Mouse (Mus musculus): ENCODE data around the gene Cacng7.

Cacng7 gene

GRCm38 (mm10) chr7:3345301-3345700 lies 12.5 kb downstream of the Cacng7 start:
- no peak for ATAC-seq (ENCODE audit: low TSS enrichment)

DNA sequence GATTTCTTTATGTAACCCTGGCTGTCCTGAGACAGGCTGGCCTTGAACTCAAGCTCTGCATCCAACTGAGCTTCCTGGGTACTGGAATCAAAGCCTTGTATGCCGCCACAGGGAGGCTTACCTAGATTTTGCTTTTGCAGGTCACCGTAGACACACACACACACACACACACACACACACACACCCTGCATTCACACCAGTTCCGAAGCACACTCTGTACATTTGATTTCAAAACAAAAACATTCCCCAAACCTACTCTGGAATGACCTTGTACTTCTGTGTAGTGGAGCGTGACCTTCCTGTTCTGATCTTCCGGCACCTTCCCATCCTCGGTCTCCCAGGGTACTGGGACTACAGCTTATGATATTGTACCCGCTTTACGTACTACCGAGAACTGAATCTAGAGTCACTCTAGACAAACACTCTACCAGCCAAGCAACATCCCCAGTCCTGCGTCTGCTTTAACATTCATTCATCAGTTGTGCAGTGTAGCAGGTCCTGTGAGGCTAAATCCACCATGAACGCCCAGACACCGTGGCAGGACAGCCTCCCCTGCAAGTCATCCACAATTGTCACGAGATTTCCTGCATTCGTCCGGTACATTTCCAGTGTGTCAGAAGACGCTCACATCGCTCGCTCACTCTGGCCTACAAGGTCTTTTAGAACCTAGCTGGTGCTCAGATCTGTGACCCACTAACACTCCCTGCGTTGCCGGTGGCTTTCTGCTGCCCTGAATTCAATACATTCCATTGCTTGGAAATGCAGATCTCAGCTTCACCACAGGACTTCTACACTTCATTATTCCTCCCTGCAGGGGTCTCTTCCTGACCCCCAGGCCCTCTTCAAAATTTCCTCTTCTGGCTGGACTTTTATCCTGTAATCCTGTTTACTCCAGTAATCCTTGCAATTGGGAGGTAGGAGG lies 14.9 kb downstream of the Cacng7 start:
- ATAC-seq (ENCODE audit: low TSS enrichment) = no peak

- ATAC-seq (ENCODE audit: low TSS enrichment) = no peak
Observed at GRCm38 (mm10) chr7:3348326-3348725, 15.6 kb downstream of the Cacng7 start.

- no peak for ATAC-seq (ENCODE audit: low TSS enrichment)
Observed at GRCm38 (mm10) chr7:3349775-3350174, 17.0 kb downstream of the Cacng7 start.

- no peak for ATAC-seq (ENCODE audit: low TSS enrichment)
Observed at GRCm38 (mm10) chr7:3351536-3351935, 18.8 kb downstream of the Cacng7 start.

DNA sequence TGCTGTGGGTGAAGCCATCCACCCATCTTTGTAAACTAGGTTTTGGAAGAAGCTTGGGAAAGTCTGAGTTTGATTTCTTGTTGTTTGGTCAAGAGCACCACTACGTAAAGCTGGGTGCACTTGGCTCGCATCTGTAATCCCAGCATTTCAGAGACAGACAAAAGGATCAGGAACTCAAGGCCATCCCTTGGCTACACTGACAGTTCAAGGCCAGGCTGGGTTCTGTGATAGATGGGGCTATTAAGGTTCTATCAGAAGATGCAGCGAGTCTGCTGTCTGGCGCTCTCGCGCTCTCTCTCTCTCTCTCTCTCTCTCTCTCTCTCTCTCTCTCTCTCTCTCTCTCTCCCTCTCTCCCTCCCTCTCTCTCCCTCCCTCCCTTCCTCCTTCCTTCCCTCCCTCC lies 22.1 kb downstream of the Cacng7 start:
- ATAC-seq (ENCODE audit: low TSS enrichment) = no peak

GRCm38 (mm10) chr7:3360678-3361077 lies 27.9 kb downstream of the Cacng7 start:
- ATAC-seq (ENCODE audit: low TSS enrichment) = no peak

DNA sequence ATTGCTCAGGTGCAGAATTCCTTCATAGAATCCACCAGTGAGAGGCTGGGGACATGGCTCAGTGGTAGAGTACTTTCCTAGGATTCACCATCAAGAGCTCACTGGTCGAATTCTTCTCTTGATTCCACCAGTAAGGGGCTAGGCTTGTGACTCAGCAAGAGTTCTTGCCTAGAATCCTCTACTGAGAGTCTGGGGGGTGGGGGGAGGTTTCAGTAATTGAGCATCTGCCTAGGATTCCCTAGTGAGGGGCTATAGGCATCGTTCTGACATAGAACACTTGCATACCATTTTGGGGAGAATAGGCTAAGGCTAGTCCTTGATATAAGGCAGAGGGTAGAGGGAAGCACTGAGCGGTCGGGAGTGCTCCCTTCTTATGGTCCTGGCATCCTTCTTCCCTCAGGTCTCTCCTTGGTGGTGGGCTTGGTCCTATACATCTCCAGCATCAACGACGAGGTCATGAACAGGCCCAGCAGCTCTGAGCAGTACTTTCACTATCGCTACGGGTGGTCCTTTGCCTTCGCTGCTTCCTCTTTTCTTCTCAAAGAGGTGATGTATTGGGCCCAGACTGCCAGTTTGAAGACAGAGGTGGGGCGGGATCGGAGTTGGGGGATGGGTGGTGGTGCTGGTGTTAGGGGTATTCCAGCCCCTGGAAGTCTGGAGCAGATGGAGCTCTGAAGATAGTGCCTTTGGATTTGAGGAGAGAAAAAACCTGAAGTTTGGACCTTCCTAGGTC lies 33.0 kb downstream of the Cacng7 start:
- no peak for ATAC-seq (ENCODE audit: low TSS enrichment)

DNA sequence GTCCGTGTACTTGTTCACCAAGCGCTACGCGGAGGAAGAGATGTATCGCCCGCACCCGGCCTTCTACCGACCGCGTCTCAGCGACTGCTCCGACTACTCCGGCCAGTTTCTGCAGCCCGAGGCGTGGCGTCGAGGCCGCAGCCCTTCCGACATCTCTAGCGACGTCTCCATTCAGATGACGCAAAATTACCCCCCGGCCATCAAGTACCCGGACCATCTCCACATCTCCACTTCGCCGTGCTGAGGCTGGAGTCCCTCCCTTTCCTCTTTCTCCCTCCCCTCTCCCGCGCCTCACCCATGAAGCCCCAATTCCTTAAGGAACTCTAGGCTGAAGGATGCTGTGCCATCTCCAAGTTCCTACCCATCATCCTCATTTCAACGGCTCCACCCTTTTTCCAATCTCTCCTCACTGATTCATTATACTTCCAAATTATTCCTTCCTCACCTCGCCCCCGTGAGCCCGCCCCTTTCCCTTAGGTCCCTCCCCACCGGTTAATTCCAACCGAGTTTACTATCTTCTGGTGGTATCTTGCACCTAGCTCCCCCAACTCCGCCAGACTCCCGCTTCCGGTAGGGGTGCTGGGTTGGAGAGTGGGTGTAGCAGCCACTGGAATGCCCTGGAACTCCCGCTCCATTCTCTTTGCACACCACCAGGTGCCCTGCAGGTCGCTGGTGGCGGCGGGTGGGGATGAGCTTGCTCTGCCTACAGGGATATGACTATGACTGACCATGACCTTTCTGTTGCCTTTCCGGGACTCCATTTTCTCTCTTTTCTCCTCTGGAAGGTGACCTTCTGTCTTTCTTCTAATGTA lies 34.2 kb downstream of the Cacng7 start:
- ATAC-seq (ENCODE audit: low TSS enrichment) = no peak

DNA sequence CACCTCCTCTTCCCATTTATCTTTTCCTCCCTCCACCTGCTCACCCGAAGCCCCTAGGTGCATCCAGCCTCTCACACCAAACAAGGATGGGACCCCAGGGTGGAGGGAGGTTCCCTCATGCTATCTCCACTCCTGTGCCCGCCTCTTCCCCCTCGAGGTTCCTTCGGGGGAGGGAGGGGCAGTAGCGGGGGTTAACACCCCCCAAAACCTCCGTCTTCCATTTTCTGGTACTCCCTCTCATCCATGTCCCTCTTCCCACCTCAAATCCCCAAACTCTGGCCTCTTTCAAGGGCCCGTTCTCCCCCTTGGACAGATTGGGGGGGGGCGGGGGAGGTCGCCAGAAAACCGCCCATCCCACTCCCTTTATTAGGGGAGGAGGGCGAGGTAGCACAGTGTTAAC lies 34.8 kb downstream of the Cacng7 start:
- no peak for ATAC-seq (ENCODE audit: low TSS enrichment)

GRCm38 (mm10) chr7:3368311-3368710 lies 35.6 kb downstream of the Cacng7 start:
- ATAC-seq (ENCODE audit: low TSS enrichment) = no peak

GRCm38 (mm10) chr7:3369189-3369588 lies 36.4 kb downstream of the Cacng7 start:
- no peak; the same call in 1 of the 2 replicates for ATAC-seq (ENCODE audit: low TSS enrichment)

GRCm38 (mm10) chr7:3370407-3370806 lies 37.7 kb downstream of the Cacng7 start:
- ATAC-seq (ENCODE audit: low TSS enrichment) = no peak

DNA sequence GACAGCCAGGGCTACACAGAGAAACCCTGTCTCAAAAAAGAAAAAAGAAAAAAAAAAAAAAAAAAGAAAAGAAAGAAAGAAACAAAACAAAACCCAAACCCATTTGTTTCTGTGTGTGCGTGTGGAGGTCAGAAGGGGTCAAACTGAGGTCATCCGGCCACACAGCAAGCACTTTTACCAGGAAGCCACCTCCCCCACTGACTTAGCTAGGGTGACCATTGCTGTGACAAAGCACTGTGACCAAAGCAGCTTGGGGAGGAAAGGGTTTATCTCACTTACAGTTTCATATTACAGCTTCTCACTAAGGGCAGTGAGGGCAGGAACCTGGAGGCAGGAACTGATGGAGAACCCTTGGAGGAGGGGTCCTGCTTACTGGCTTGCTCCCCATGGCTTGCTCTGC lies 39.6 kb downstream of the Cacng7 start:
- ATAC-seq (ENCODE audit: low TSS enrichment) = no peak

- ATAC-seq (ENCODE audit: low TSS enrichment) = no peak
Observed at GRCm38 (mm10) chr7:3373754-3374153, 41.0 kb downstream of the Cacng7 start.

DNA sequence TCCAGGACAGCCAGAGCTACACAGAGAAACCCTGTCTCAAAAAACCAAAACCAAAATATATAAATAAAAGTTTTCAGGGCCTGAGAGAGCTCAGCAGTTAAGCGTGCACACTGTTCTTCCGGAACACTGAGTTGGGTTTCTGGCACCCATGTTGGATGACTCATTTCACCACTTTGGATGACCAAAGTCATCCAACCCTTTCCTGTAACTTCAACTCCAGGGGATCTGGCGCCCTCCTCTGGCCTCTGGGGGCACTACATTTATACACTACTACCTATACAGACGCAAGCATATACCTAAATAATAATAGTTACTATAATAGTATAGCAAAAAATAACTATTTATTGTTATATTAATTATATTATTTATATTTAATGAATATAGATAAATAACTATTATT lies 44.1 kb downstream of the Cacng7 start:
- no peak for ATAC-seq (ENCODE audit: low TSS enrichment)

DNA sequence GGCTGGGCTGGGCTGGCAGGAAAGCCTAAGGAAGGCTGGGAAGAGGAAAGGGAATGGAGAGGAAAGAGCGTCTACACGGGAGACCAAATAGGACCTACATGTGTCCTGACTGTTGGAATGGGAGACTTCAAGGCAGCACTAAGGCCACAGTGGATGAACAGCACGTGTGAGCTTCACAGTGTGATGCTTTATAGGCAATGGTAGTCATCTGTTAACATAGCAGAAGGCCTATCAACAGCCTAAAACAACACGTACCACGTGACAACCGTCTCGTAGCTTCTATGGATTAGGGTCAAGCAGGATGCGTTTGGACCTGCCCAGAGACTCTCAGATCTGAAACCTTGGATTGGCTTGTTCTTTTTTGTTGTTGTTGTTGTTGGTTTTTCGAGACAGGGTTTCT lies 49.4 kb downstream of the Cacng7 start:
- no peak for ATAC-seq (ENCODE audit: low TSS enrichment)

GRCm38 (mm10) chr7:3384807-3385319 lies 52.1 kb downstream of the Cacng7 start:
- ATAC-seq (ENCODE audit: low TSS enrichment) = no peak

- no peak for ATAC-seq (ENCODE audit: low TSS enrichment)
Observed at GRCm38 (mm10) chr7:3386036-3386730, 53.4 kb downstream of the Cacng7 start.

GRCm38 (mm10) chr7:3387761-3388160 lies 55.0 kb downstream of the Cacng7 start:
- no peak for ATAC-seq (ENCODE audit: low TSS enrichment)

GRCm38 (mm10) chr7:3388885-3389284 lies 56.1 kb downstream of the Cacng7 start:
- ATAC-seq (ENCODE audit: low TSS enrichment) = no peak
